16 mouse cellular contexts compared by ENCODE assay signal in the genomic region with DNA sequence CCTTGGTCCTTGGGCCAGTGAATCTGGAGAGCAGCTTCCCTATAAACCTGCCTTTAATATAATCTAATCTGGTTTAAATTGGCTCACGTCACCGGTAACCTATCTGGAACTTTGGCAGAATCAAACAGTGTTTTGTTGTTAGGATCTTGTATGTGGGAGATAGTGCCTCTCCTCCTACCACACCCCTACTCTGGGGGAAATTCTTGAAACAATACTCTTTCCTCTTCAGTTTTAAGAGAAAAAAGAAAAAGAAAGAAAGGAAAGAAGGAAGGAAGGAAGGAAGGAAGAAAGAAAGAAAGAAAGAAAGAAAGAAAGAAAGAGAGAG. TPM values are rescaled to one million over a fixed set of nuclear protein-coding genes. Genes with fewer than 3 reads are reported as not detected.
DNase-seq lines count a peak whose midpoint lies in the region; ATAC-seq and TF ChIP-seq lines count a peak whose summit lies in the region.
"Had no signal": no experiment of that assay in that cellular context is flagged by ENCODE, and none has a peak within 500 bp of the region (broad histone marks: within the 10 kb centered on the region; RNA-seq: fewer than 3 reads in every experiment).

No protein-coding gene starts in this region.

- peak overlapping the region; percentile 26; the same call in 1 of the 2 replicates for H3K27ac ChIP-seq in lung, embryonic 14.5 days (ENCODE audit: low read depth)
- peak overlapping the region; percentile 74 for H3K27ac ChIP-seq in liver, postnatal 0 days (ENCODE audit: low read depth)
- H3K27ac ChIP-seq: forebrain, embryonic 12.5 days; hindbrain, embryonic 10.5 days; neural tube, embryonic 15.5 days had no signal

- WGBS in lung, embryonic 14.5 days: 26% methylated on average over 2 of the region's 2 CpGs
- WGBS in lung, adult 2 months: 51% methylated on average over 2 of the region's 2 CpGs
- WGBS in liver, postnatal 0 days (ENCODE audit: insufficient replicate concordance): 28% methylated on average over 2 of the region's 2 CpGs

- no peak for ATAC-seq in lung, embryonic 14.5 days (ENCODE audit: insufficient read depth)
- ATAC-seq in liver, postnatal 0 days: peak; percentile 37

- TF ChIP-seq EP300 in liver, postnatal 0 days (IDR thresholded peaks at IDR 0.05; ENCODE audit: low read depth): no peak

- no peak for TF ChIP-seq CTCF in lung, embryonic 14.5 days (IDR thresholded peaks at IDR 0.05; ENCODE audit: low read depth)
- TF ChIP-seq CTCF in lung, adult 2 months (IDR thresholded peaks at IDR 0.05; ENCODE audit: insufficient read depth, low read length): no peak
- TF ChIP-seq CTCF in liver, postnatal 0 days (IDR thresholded peaks at IDR 0.05; ENCODE audit: low read depth): no peak

- H3K9ac ChIP-seq in lung, embryonic 14.5 days: no peak overlapping the region
- peak overlapping the region; percentile 7; the same call in 1 of the 2 replicates for H3K9ac ChIP-seq in liver, postnatal 0 days (replicated peaks)
- H3K9ac ChIP-seq: forebrain, embryonic 12.5 days; neural tube, embryonic 15.5 days had no signal

- no peaks in the 10 kb centered on the region for H3K9me3 ChIP-seq in lung, embryonic 14.5 days (ENCODE audit: low read depth, low read length)
- H3K9me3 ChIP-seq in liver, postnatal 0 days (ENCODE audit: low read length): no peaks in the 10 kb centered on the region
- H3K9me3 ChIP-seq: forebrain, embryonic 12.5 days; hindbrain, embryonic 10.5 days; neural tube, embryonic 15.5 days had no signal

- H3K36me3 ChIP-seq in lung, embryonic 14.5 days (ENCODE audit: insufficient read depth): no peaks in the 10 kb centered on the region
- no peaks in the 10 kb centered on the region for H3K36me3 ChIP-seq in liver, postnatal 0 days (replicated peaks; ENCODE audit: insufficient read depth, low read length)
- H3K36me3 ChIP-seq: forebrain, embryonic 12.5 days; hindbrain, embryonic 10.5 days; neural tube, embryonic 15.5 days had no signal

- no peak for TF ChIP-seq POLR2A in lung, adult 2 months (IDR thresholded peaks at IDR 0.05; ENCODE audit: borderline replicate concordance, extremely low read depth, low read depth, low read length)

- no peak overlapping the region for H3K4me3 ChIP-seq in lung, embryonic 14.5 days (ENCODE audit: low read depth, low read length)
- H3K4me3 ChIP-seq in lung, adult 2 months (replicated peaks; ENCODE audit: extremely low read depth, low read depth, low read length): no peak overlapping the region
- H3K4me3 ChIP-seq in liver, postnatal 0 days (ENCODE audit: low read depth, low read length): peak overlapping the region; percentile 14
- H3K4me3 ChIP-seq: forebrain, embryonic 12.5 days; hindbrain, embryonic 10.5 days; neural tube, embryonic 15.5 days had no signal

- DNase-seq in heart, adult 11 months: peak; percentile 36
- no peak for DNase-seq in heart, postnatal 10 days
- DNase-seq in lung, embryonic 14.5 days: no peak
- no peak for DNase-seq in lung, adult 2 months
- peak; percentile 41 for DNase-seq in c-Kit-negative CD71-positive TER-119-positive erythroid progenitor cells, embryonic 14.5 days (ENCODE audit: low read depth, low spot score)
- no peak for DNase-seq in liver, postnatal 0 days
- no peak for DNase-seq in adrenal gland, postnatal 14 days
- DNase-seq in gastrocnemius, adult 8-10 months (ENCODE audit: low spot score in 2 of 2): no peak
- DNase-seq: adrenal gland, adult 2 months; cerebellum, postnatal 25 days; layer of hippocampus, adult 9-11 months; retina, postnatal 1 day; thymus, adult 18-20 months had no signal

- intact Hi-C loops in heart, postnatal 10 days (cut with DNase I): no loop called here

- no peaks in the 10 kb centered on the region for H3K27me3 ChIP-seq in lung, embryonic 14.5 days (ENCODE audit: insufficient read depth, low read length)
- H3K27me3 ChIP-seq in liver, postnatal 0 days (ENCODE audit: insufficient read depth, low read length): no peaks in the 10 kb centered on the region
- H3K27me3 ChIP-seq: neural tube, embryonic 15.5 days had no signal

- peak overlapping the region; percentile 6; the same call in 1 of the 2 replicates for H3K4me2 ChIP-seq in lung, embryonic 14.5 days
- H3K4me2 ChIP-seq in liver, postnatal 0 days (ENCODE audit: low read depth, low read length): peak overlapping the region; percentile 66
- H3K4me2 ChIP-seq: forebrain, embryonic 12.5 days; neural tube, embryonic 15.5 days had no signal

- peaks cover 11% of the 10 kb centered on the region; the same call in 1 of the 2 replicates for H3K4me1 ChIP-seq in lung, embryonic 14.5 days (ENCODE audit: insufficient read depth)
- no peaks in the 10 kb centered on the region for H3K4me1 ChIP-seq in lung, adult 2 months (ENCODE audit: control insufficient read depth, insufficient read depth, low read length)
- peaks cover 25% of the 10 kb centered on the region for H3K4me1 ChIP-seq in liver, postnatal 0 days (ENCODE audit: insufficient read depth)

RNA-seq across cellular contexts. Expression of gene Zfp644, which starts 13.0 kb away (rescaled TPM):
- total RNA-seq in heart, postnatal 10 days (2021): 10 to 100 TPM; 93.5 to 98.2 TPM
- 89.9 and 93.2 TPM in 2 replicates for polyA plus RNA-seq in lung, embryonic 14.5 days (2014; fragmentation: Nextera tagmentation; extraction: Ambion mirVana)
- 11.2 and 15.1 TPM in 2 replicates for polyA plus RNA-seq in lung, adult 2 months (2012; rRNA removed)
- 15.7 and 19.8 TPM in 2 replicates for polyA plus RNA-seq in liver, postnatal 0 days (2015; fragmentation: Nextera tagmentation; extraction: Ambion mirVana)
- total RNA-seq in adrenal gland, postnatal 14 days (2021): 62.4 and 72.0 TPM in 2 replicates
- 10 to 100 TPM; 46.7 to 56.8 (median 48.4) TPM for total RNA-seq in gastrocnemius, adult 8-10 months (2022)

Comparison
In these comparisons a context has a peak if more than half of its experiments do, and no peak if none do; other contexts are left out.
1. DNase-seq: peak in heart, adult 11 months (single experiment) and c-Kit-negative CD71-positive TER-119-positive erythroid progenitor cells, embryonic 14.5 days (single experiment); none in heart, postnatal 10 days (0 of 2), lung, embryonic 14.5 days (single experiment), lung, adult 2 months (single experiment), liver, postnatal 0 days (single experiment), adrenal gland, postnatal 14 days (single experiment) and gastrocnemius, adult 8-10 months (0 of 2).